8 mouse cellular contexts compared by ENCODE assay signal in genomic region chr9:80165690-80166089, GRCm38 (mm10). TPM values are rescaled to one million over a fixed set of nuclear protein-coding genes. Genes with fewer than 3 reads are reported as not detected.
DNase-seq lines count a peak whose midpoint lies in the region; ATAC-seq and TF ChIP-seq lines count a peak whose summit lies in the region.

No protein-coding gene starts in this region.

- H3K9ac ChIP-seq in lung, embryonic 14.5 days = peak overlapping the region; percentile 34
- peak overlapping the region; percentile 89 for H3K9ac ChIP-seq in heart, embryonic 14.5 days (ENCODE audit: low read length)

- H3K27me3 ChIP-seq in lung, embryonic 14.5 days (ENCODE audit: insufficient read depth, low read length) = no peaks in the 10 kb centered on the region
- H3K27me3 ChIP-seq in heart, embryonic 14.5 days (ENCODE audit: control insufficient read depth, insufficient read depth, low read length) = no peaks in the 10 kb centered on the region
- no peaks in the 10 kb centered on the region for H3K27me3 ChIP-seq in small intestine, adult 2 months (ENCODE audit: control insufficient read depth, insufficient read depth, low read length)

- H3K4me1 ChIP-seq in lung, embryonic 14.5 days (ENCODE audit: insufficient read depth) = no peaks in the 10 kb centered on the region
- peaks cover 0 to 9% of the 10 kb centered on the region in 2 experiments; a peak in 2 of 4 replicates for H3K4me1 ChIP-seq in heart, embryonic 14.5 days (ENCODE audit: control insufficient read depth in 2 of 2, insufficient read depth in 2 of 2, low read length in 2 of 2)
- H3K4me1 ChIP-seq in small intestine, adult 2 months (ENCODE audit: control insufficient read depth, insufficient read depth, insufficient read length, low read length) = peaks cover 2% of the 10 kb centered on the region; the same call in 1 of the 2 replicates

- TF ChIP-seq POLR2A in small intestine, adult 2 months (IDR thresholded peaks at IDR 0.05; ENCODE audit: low read depth, low read length) = no peak

- H3K4me2 ChIP-seq in lung, embryonic 14.5 days = peak overlapping the region; percentile 76
- peak overlapping the region; percentile 70 for H3K4me2 ChIP-seq in heart, embryonic 14.5 days (ENCODE audit: low read length)

- peak overlapping the region; percentile 74 for H3K4me3 ChIP-seq in lung, embryonic 14.5 days (ENCODE audit: low read depth, low read length)
- peak overlapping the region; percentile 28 to 77 for H3K4me3 ChIP-seq in heart, embryonic 14.5 days (ENCODE audit: control insufficient read depth in 1 of 2, insufficient read depth in 1 of 2, low read depth in 1 of 2, low read length in 2 of 2)
- H3K4me3 ChIP-seq in small intestine, adult 2 months (ENCODE audit: low read depth, low read length) = peak overlapping the region; percentile 16; the same call in 1 of the 2 replicates

- H3K9me3 ChIP-seq in lung, embryonic 14.5 days (ENCODE audit: low read depth, low read length) = no peaks in the 10 kb centered on the region
- no peaks in the 10 kb centered on the region for H3K9me3 ChIP-seq in heart, embryonic 14.5 days (ENCODE audit: control insufficient read depth, low read length)

- WGBS in lung, embryonic 14.5 days = 31% methylated on average over 9 of the region's 9 CpGs
- 30% methylated on average over 9 of the region's 9 CpGs for WGBS in heart, embryonic 14.5 days
- 10% methylated on average over 9 of the region's 9 CpGs for WGBS in small intestine, adult 2 months

- no peaks in the 10 kb centered on the region for H3K36me3 ChIP-seq in lung, embryonic 14.5 days (ENCODE audit: insufficient read depth)
- H3K36me3 ChIP-seq in heart, embryonic 14.5 days (ENCODE audit: control insufficient read depth, insufficient read depth, low read length) = no peaks in the 10 kb centered on the region
- no peaks in the 10 kb centered on the region for H3K36me3 ChIP-seq in small intestine, adult 2 months (ENCODE audit: control insufficient read depth, insufficient read depth, low read length)

- TF ChIP-seq CTCF in lung, embryonic 14.5 days (IDR thresholded peaks at IDR 0.05; ENCODE audit: low read depth) = no peak
- no peak for TF ChIP-seq CTCF in small intestine, adult 2 months (IDR thresholded peaks at IDR 0.05; ENCODE audit: extremely low read depth, insufficient read length, insufficient replicate concordance, low read depth, low read length)

- DNase-seq in lung, embryonic 14.5 days = peak; percentile 46
- DNase-seq in lung, postnatal 25 days (ENCODE audit: low spot score) = no peak
- DNase-seq in kidney, postnatal 36 days = peak; percentile 71 to 85
- DNase-seq in thymus, adult 18-20 months = no peak
- no peak for DNase-seq in spleen, postnatal 4 days (ENCODE audit: low spot score in 2 of 2)

- peak overlapping the region; percentile 2; the same call in 1 of the 2 replicates for H3K27ac ChIP-seq in lung, embryonic 14.5 days (ENCODE audit: low read depth)
- peak overlapping the region; percentile 25 to 55; a peak in 2 of 4 replicates for H3K27ac ChIP-seq in heart, embryonic 14.5 days (replicated peaks in 1 of 2; ENCODE audit: control insufficient read depth in 1 of 2, insufficient read depth in 1 of 2, low read depth in 2 of 2, low read length in 2 of 2)
- peak overlapping the region; percentile 41 for H3K27ac ChIP-seq in small intestine, adult 2 months (ENCODE audit: insufficient read depth, low read depth, low read length)

- ATAC-seq in lung, embryonic 14.5 days (ENCODE audit: insufficient read depth) = no peak
- ATAC-seq in heart, embryonic 14.5 days (ENCODE audit: insufficient number of reproducible peaks, insufficient read depth, low FRiP score, low read depth) = no peak
- no peak for ATAC-seq in erythroid progenitor cell, adult 5-6 weeks (replicated peaks; ENCODE audit: low FRiP score, poor library complexity, severe bottlenecking)

RNA-seq across cellular contexts. Expression of gene Myo6, which starts 0.9 kb away (rescaled TPM):
- 32.2 TPM in 2 replicates for polyA plus RNA-seq in lung, embryonic 14.5 days (2014; fragmentation: Nextera tagmentation; extraction: Ambion mirVana)
- polyA plus RNA-seq in heart, embryonic 14.5 days (2014; fragmentation: Nextera tagmentation; extraction: Ambion mirVana) = 14.7 and 15.2 TPM in 2 replicates
- 18.5 and 36.8 TPM in 2 replicates for polyA plus RNA-seq in small intestine, adult 2 months (2012; rRNA removed)
- 5.4 TPM in 1 of 2 replicates, not detected in the other for total RNA-seq in erythroid progenitor cell, adult 5-6 weeks (2015; ENCODE audit: low replicate concordance)
- total RNA-seq in erythroid progenitor cell, adult 5-6 weeks (2017; ENCODE audit: low replicate concordance) = 0.45 TPM in 1 of 2 replicates, not detected in the other

Comparison
In these comparisons a context has a peak if more than half of its experiments do, and no peak if none do; other contexts are left out.
1. DNase-seq: peak in lung, embryonic 14.5 days (single experiment) and kidney, postnatal 36 days (2 of 2); none in lung, postnatal 25 days (single experiment), thymus, adult 18-20 months (0 of 2) and spleen, postnatal 4 days (0 of 2).
2. H3K4me3 ChIP-seq: peak in every context shown above with its lines; median percentile 74 in lung, embryonic 14.5 days; 52 in heart, embryonic 14.5 days; 16 in small intestine, adult 2 months.
3. Peak in every context shown above with its lines, with median percentiles within 50 percentile points of each other: H3K27ac ChIP-seq.